Mouse (Mus musculus): ENCODE measurements around the gene Cbx7. TPM values are rescaled to one million over a fixed set of nuclear protein-coding genes. Genes with fewer than 3 reads are reported as not detected.

Cbx7 gene
- total and polyA plus RNA-seq, 3 experiments = 8.1 to 12.4 (median 12.1) TPM

DNA sequence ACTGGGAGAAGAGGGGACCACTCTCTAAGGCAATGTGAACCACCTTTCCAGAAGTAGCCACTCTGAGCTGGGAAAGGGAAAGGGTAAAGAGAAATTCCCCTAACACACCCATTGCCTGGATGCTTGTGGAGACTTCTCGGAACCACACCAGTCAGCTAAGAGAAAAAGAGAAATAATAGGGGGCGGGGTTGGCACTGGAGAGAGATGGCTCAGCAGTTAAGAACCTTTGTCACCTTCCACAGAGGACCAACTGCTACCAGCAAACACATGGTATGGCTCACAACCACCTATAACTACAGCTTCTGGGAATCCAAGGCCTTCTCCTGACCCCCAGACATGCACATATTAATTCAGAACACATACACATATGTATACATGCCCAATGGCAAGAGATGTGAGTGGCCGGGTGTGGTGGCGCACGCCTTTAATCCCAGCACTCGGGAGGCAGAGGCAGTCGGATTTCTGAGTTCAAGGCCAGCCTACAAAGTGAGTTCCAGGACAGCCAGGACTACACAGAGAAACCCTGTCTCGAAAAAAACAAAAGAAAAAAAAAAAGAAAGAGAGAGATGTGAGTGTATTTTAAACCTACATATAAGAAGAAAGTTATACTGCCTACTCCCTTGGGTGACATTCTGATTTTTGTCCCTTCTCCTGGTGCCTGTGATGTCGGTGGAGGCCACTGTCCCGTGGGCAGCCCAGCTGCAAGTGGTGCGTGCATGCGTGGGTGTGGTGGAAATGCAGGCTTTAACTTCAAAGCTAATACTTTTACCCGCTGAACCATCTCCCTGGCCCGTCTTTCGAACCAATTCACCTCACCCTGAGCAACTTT, 77.7 kb downstream of the Cbx7 start:
- H3K27me3 ChIP-seq (replicated peaks) = no peaks in the 10 kb centered on the region
- H3K36me3 ChIP-seq (replicated peaks in 1 of 2; ENCODE audit: control insufficient read depth in 1 of 2, insufficient read depth in 1 of 2, low read length in 1 of 2) = no peaks in the 10 kb centered on the region
- dilution Hi-C loops (cut with MboI; ENCODE audit: extremely low pct_ligation_motif_present, extremely low pct_unique_long_range_greater_than_20kb, low sequenced_read_pairs) = no loop called here
- H3K4me2 ChIP-seq (ENCODE audit: insufficient read depth, low read depth, poor library complexity, severe bottlenecking) = no peak overlapping the region
- in situ Hi-C loops (cut with MboI; ENCODE audit: low pct_ligation_motif_present, low pct_unique_long_range_greater_than_20kb, low sequenced_read_pairs) = no loop called here
- H3K4me3 ChIP-seq (replicated peaks in 1 of 3; ENCODE audit: low read depth in 2 of 3, low read length in 2 of 3, poor library complexity in 1 of 3) = peak overlapping the region in 1 of 3 experiments; percentile 11
- H3K79me2 ChIP-seq (replicated peaks; ENCODE audit: control insufficient read depth, extremely low read depth, insufficient read depth, poor library complexity, severe bottlenecking) = no peaks in the 10 kb centered on the region
- H3K4me1 ChIP-seq (ENCODE audit: control insufficient read depth in 1 of 2, insufficient read depth in 2 of 2) = peaks cover 0 to 11% of the 10 kb centered on the region in 2 experiments; a peak in 1 of 4 replicates
- no peak overlapping the region for H3K9ac ChIP-seq (ENCODE audit: insufficient read depth, low read depth)
- no peak overlapping the region for H3K27ac ChIP-seq (ENCODE audit: insufficient read depth, low read depth)
- no peak for DNase-seq (ENCODE audit: extremely low read depth)
- TF ChIP-seq TCF12 (IDR thresholded peaks at IDR 0.05; ENCODE audit: low read depth, low read length) (no peak), MAX (IDR thresholded peaks at IDR 0.05; ENCODE audit: low read length) (no peak), RAD21 (IDR thresholded peaks at IDR 0.05; ENCODE audit: low read depth, low read length) (no peak), MYC (IDR thresholded peaks at IDR 0.05; ENCODE audit: low read depth, low read length) (no peak), ZMIZ1 (IDR thresholded peaks at IDR 0.05; ENCODE audit: low read depth, low read length) (no peak), GABPA (IDR thresholded peaks at IDR 0.05; ENCODE audit: insufficient replicate concordance, low read depth, low read length) (no peak), NRF1 (IDR thresholded peaks at IDR 0.05; ENCODE audit: low read depth, low read length) (no peak)
- peaks cover 67% of the 10 kb centered on the region for H3K9me3 ChIP-seq (replicated peaks; ENCODE audit: low read length)

DNA sequence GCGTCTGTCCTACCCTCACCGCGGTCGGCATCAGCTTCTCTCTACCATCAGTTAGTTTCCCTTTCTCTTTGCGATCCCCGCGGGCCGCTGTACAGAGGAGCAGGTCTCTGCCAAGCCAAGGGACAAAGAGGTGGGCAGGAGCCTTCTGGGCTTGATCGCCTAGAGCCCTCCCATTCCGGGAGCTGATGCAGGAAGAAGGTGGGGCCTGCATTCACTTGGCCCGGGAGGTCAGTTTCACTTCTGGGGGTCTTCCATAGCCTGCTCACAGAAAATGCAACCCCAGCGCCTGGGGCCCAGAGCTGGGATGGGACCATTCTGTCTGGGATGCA, 78.7 kb downstream of the Cbx7 start:
- no peaks in the 10 kb centered on the region for H3K36me3 ChIP-seq (replicated peaks in 1 of 2; ENCODE audit: control insufficient read depth in 1 of 2, insufficient read depth in 1 of 2, low read length in 1 of 2)
- H3K9ac ChIP-seq (ENCODE audit: insufficient read depth, low read depth) = no peak overlapping the region
- no peak overlapping the region for H3K4me2 ChIP-seq (ENCODE audit: insufficient read depth, low read depth, poor library complexity, severe bottlenecking)
- DNase-seq (ENCODE audit: extremely low read depth) = no peak
- TF ChIP-seq HCFC1 (IDR thresholded peaks at IDR 0.05; ENCODE audit: low read depth, low read length) (no peak), NELFE (IDR thresholded peaks at IDR 0.05; ENCODE audit: low read depth, low read length) (no peak), GABPA (IDR thresholded peaks at IDR 0.05; ENCODE audit: insufficient replicate concordance, low read depth, low read length) (no peak), EP300 (IDR thresholded peaks at IDR 0.05; ENCODE audit: low read length) (no peak), PAX5 (IDR thresholded peaks at IDR 0.05; ENCODE audit: low read length) (no peak), POLR2A (IDR thresholded peaks at IDR 0.05; ENCODE audit: low read depth, low read length) (no peak), ETS1 (conservative IDR thresholded peaks at IDR 0.05; ENCODE audit: low read depth, low read length) (no peak), ZNF384 (IDR thresholded peaks at IDR 0.05; ENCODE audit: low read depth, low read length) (no peak)
- peak overlapping the region in 1 of 3 experiments; percentile 2 for H3K4me3 ChIP-seq (replicated peaks in 1 of 3; ENCODE audit: low read depth in 2 of 3, low read length in 2 of 3, poor library complexity in 1 of 3)
- dilution Hi-C loops (cut with MboI; ENCODE audit: extremely low pct_ligation_motif_present, extremely low pct_unique_long_range_greater_than_20kb, low sequenced_read_pairs) (no loop called here), in situ Hi-C loops (cut with MboI; ENCODE audit: low pct_ligation_motif_present, low pct_unique_long_range_greater_than_20kb, low sequenced_read_pairs) (no loop called here)
- H3K27me3 ChIP-seq (replicated peaks) = no peaks in the 10 kb centered on the region
- H3K4me1 ChIP-seq (ENCODE audit: control insufficient read depth in 1 of 2, insufficient read depth in 2 of 2) = peaks cover 0 to 11% of the 10 kb centered on the region in 2 experiments; a peak in 1 of 4 replicates
- H3K9me3 ChIP-seq (replicated peaks; ENCODE audit: low read length) = peaks cover 57% of the 10 kb centered on the region
- no peaks in the 10 kb centered on the region for H3K79me2 ChIP-seq (replicated peaks; ENCODE audit: control insufficient read depth, extremely low read depth, insufficient read depth, poor library complexity, severe bottlenecking)
- no peak overlapping the region for H3K27ac ChIP-seq (ENCODE audit: insufficient read depth, low read depth)
